Mouse (Mus musculus): ENCODE results near the gene Gpc1. TPM values are rescaled to one million over a fixed set of nuclear protein-coding genes. Genes with fewer than 3 reads are reported as not detected.
A peak's percentile ranks its signal among the peaks of the same experiment; 100 is the strongest.

Gene Gpc1
- total RNA-seq, 2 experiments from 2014 or later: 73.9 to 88.5 TPM

DNA sequence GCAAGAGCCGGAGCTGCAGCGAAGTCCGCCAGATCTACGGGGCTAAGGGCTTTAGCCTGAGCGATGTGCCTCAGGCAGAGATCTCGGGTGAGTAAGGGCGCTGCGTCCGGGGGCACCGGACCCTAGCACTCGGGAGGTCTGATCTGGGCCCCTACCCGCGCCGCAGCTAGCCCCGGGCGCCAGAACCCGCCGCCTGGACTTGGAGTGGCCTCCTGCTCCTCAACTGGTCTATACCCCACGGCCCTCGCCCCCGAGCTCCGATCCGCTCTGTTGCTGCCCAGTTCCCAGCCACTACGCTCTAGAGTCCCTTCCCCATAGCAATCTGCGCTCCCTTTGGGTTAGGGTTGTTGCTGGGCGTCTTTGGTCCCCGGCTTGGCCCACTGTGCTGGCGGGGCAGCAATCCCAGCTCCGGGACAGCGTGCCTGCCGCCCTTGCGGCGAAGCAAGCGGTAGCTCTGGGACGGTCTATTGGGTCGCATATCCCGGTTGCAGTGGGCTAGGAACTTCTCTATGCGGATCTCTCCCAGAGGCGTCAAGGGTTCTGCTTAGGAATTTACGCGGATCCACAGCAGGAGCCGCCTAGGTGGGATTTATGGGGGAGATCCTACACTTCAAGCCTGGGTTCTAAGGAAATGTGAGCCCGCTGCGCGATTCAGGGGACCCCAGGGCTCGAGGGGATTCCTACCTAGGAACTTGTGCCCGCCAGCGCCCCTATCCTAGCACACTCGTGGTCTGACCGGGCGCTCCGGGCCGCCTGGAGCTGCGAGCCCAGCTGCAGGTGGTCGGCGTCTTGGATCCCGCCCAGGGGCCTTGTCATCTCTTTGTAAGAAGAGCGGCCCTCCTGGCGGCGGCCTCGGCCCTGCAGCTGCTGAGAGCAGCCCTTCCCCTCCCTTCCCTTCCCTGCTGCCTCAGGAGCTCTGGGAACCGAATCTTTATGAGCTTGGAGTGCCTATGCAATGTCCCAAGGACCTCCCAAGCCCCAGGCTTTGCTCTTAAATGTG lies 866 bp downstream of the Gpc1 start:
- intact Hi-C loops (cut with DNase I): loop anchor here (5.0 to 10.0 kb wide), 2 partner anchors 218 to 310 kb away; partner anchors contain the start of gene Olfr12
- DNase-seq (ENCODE audit: low spot score in 2 of 2): peak; percentile 60 to 73

DNA sequence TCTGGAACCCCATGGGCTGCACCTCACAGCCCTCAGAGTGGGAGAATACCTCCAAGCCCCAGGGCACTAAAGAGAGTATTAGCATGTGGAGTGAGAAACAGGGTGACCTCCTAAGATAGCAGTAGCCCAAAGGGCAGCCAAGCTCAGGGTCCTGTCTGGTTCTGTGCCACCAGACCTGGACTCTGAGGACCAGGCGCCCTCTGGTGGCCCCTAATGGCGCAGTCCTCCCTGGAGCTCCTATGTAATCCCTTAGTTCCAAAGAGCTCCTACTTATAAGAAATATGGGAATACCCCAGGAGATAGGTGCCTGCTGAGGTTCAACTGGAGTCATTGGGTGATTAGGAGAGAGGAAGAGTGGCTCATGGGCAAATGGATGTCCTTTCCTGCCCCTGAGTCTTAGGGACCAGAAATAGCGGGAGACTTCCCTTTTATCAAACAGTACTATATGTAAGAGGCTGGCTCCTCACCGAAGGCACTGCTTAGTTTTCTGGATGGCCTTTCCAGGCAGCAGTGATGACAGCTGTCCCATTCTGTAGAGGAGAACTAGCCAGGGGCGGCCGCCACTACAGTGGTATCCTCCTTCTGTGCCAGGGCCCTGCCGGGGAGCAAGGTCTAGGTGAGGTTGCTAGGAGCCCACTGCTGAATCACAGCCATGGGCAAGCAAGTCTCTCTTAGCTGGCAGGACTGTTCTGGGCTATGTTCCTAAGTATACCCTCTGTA lies 2.7 kb downstream of the Gpc1 start:
- DNase-seq (ENCODE audit: low spot score in 2 of 2): peak; percentile 87 to 89
- intact Hi-C loops (cut with DNase I): loop anchor here (1.0 to 10.0 kb wide), 4 partner anchors 137 to 312 kb away; partner anchors contain the start of gene Olfr12

DNA sequence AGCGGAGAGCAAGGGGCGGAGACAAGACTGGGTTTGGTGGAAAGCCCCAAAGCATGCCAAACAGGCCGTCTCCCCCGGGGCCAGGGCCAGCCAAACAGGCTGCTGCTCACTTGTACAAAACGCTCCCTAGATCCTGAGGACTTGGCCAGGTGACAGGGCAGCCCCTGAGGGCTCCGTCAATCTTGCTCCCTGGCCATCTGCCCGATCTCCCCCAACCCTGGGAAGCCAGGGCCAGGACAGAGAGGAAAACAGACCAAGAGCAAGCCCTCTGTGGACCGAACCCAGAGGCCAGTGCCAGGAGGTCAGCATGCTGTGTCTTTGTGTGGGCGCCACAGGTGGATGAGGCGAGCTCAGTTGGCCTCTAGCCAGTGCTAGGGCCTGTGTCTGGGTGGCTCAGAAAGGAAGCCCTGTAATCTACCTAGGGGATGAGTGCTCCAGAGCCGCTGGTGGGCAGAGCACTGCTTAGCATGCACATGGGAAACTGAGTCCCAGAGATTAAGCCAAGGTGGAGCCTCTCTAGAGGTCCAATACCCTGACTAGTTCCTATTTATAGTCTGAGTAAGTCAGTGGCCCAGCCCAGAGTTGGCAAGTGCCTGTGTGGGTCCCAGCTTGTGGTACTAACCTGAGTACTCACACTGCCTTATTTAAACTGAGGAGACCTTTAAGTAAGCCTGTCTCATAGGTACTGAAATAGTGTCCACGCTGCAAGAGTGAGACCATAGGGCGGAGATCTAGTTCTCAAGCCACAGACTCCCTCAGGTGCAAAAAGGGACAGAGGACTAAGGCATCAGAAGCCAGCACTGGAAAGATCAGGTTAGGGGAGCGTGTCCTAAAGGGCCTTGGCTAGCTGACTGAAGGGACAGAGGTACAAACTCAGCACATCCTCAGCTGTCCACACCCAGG lies 6.7 kb downstream of the Gpc1 start:
- DNase-seq (ENCODE audit: low spot score in 2 of 2): no peak
- intact Hi-C loops (cut with DNase I): loop anchor here (2.0 to 10.0 kb wide), 2 partner anchors 59 to 223 kb away; partner anchors contain the start of gene Olfr12

DNA sequence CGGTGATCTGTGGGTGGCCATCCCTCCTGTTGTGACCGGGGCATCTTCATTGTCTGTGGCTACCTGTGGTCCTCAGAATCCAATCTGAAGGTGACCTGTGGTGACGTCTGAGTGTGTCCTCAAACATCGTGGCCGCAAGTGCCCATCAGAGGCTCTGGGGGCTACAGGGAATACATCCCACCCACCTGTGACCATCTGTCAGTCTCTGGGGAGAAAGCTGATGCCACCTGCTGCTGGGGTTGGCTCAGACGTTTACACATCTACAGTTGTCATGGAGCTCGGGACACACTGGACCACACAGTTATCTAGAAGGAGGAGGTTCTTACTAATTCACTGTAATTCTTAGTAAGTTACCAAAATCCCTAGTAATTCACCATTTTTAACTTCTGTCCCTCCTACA lies 7.8 kb downstream of the Gpc1 start:
- intact Hi-C loops (cut with DNase I): loop anchor here (2.0 to 10.0 kb wide), 2 partner anchors 58 to 224 kb away; partner anchors contain the start of gene Olfr12
- DNase-seq (ENCODE audit: low spot score in 2 of 2): no peak

- intact Hi-C loops (cut with DNase I): no loop called here
- DNase-seq (ENCODE audit: low spot score in 2 of 2): no peak
These were observed 8.9 kb downstream of the Gpc1 start for GRCm38 (mm10) chr1:92840231-92840890.

DNA sequence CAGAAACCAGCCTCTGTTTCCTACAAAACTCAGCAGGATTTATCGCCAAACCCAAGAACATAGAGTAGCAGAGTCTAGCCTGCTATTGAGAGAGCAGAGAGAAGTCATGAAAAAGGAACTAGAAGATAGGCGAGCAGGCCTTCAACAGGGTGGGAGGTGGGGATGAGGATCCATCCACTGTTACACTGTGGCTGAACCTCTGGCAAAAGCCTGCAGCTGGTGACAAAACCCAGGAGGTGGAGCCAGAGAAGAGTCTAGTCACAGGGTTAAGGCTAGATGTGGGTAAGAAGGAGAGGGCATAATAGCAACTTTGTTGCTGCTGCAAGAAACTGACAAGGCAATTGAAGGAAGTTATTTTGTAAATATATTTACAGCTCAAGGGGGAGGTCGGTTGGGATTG lies 10.0 kb downstream of the Gpc1 start:
- intact Hi-C loops (cut with DNase I): no loop called here

GRCm38 (mm10) chr1:92845889-92846288 lies 14.4 kb downstream of the Gpc1 start:
- DNase-seq (ENCODE audit: low spot score in 2 of 2): no peak
- intact Hi-C loops (cut with DNase I): no loop called here

More for the DNA sequence above, 10.0 kb downstream of the Gpc1 start:
- no peak for DNase-seq (ENCODE audit: low spot score in 2 of 2)

DNA sequence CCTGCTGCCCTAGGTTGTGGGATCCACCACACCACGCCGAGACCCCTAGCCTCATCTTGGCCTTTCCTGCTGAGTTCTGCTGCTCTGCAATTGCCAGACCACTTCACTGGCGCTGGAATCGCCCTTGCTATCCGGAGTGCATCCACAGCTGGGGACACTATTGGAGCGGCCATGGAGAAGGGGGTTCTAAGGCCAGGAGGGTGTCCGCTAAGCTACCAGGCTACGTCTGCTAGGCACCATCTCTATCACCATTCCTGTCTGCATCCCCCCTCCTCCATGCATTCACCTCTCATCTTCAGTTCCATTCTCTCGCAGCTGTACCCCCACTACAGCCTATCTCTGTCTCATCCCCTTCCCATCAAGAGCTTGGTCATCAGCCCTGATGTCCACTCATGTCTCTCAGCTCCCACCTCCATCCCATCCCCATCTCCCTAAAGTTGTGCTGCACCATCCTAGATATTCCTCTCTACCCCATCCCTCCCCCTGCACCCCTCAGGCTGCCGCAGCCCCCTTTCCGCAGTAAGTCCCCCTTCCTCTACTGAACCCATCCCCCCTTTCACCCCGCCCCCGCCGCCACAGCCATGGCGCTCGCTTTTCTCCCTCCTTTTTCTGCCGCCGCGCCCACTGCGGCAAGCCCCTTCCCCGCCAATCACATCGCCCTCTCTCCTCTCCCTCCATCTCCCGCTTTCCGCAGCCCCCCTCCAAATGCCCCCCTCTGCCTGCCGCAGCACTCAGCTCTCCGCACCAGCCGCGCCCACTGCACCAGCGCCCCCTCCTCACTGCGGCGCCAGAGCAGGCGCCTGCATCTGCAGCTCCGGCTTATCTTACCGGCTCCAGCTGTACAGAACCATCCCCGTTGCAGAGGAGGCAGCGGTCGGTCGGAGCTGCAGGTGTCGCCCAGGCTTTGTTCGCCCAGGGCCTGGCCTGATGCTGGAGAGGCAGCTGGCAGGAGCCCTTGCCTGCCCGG lies 16.7 kb downstream of the Gpc1 start:
- DNase-seq (ENCODE audit: low spot score in 2 of 2): peak; percentile 59 to 60
- intact Hi-C loops (cut with DNase I): no loop called here

DNA sequence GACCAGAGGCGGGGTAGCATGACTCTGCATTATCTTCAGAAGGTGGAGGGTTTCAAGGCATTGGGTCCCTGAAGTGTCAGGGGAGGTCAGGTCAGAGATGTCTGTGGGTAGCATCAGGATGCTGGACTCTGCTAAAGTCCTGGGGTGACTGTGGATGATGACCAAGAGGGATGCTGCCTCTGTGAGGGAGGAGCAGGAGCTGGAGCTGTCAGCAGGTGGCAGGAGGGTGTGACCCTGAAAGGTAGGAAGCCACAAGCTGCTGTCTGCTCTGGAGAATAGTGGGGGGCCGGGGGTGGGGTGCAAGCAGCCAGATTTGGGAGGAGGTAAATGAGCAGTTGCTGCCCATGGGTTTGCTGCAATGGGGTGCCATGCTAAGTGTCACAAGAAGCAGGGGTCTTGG lies 18.0 kb downstream of the Gpc1 start:
- intact Hi-C loops (cut with DNase I): no loop called here
- no peak for DNase-seq (ENCODE audit: low spot score in 2 of 2)

DNA sequence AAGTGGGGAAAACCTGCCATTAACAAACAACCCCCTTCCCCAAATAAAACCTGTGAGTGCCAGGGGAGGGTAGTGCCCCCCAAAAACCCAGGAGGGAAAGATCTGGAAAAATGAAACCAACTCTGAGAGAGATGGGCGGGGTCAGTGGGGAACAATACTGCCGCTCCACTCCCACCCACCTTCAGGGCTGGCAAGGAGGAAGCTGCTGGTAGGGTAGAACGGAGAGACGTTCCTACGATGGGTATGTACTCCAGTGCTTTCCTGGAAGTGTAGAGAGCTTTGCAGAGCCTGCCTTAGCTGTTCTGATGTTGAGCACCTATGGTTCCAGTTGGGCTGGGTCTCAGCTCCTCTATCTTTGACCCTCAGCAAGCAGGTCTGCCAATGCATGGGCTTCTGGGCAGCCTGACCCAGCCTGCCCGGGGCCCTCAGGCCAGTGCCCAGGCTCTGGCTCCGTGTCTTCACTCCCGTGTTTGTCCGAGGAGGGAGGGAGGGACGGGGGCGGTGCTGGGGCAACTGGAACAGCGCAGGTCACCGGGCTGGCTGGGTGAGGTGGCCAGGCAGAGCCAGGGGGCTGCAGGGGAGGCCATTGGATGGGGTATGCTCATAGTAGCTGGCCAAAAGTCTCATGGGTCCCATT lies 18.6 kb downstream of the Gpc1 start:
- intact Hi-C loops (cut with DNase I): no loop called here
- no peak for DNase-seq (ENCODE audit: low spot score in 2 of 2)

- intact Hi-C loops (cut with DNase I): no loop called here
These were observed 21.0 kb downstream of the Gpc1 start for GRCm38 (mm10) chr1:92852450-92852849.

DNA sequence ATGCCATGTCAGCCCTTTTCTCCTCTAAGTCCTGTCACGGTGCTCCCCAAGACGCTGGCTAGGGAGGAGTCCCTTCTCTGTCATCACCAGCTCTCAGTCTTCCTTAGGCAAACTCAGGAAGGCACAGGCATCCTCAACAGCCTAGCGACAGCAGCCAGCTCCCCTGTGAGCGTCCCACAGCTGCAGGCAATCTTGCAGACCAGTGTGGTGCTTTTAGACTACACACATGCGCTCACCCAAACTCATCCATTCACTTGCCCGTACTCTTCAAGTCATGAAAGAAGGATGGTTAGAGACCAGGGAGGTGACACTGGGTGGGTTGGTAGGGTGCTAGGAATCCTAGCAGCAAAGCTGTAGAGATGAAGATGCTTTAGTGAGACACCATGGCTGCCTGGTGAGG lies 30.1 kb downstream of the Gpc1 start:
- DNase-seq (ENCODE audit: low spot score in 2 of 2): no peak
- intact Hi-C loops (cut with DNase I): no loop called here

More at GRCm38 (mm10) chr1:92852450-92852849, 21.0 kb downstream of the Gpc1 start:
- DNase-seq (ENCODE audit: low spot score in 2 of 2): no peak

DNA sequence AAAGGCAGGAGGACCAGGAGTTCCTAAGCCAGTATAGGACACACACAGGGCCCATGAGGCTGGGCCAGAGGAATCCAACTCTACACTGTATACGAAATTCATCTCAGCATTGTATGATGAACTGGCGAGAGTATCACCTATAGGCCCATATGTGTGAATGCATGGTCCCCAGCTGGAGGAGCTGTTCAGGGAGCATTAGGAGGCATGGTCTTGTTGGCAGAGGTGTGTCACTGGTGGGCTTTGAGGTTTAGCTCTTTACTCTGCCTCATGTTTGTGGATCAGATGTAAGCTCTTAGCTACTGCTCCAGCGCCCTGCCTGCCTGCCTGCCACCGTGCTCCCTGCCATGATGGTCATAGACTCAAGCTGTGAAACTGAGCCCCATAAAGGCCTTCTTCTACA lies 31.8 kb downstream of the Gpc1 start:
- DNase-seq (ENCODE audit: low spot score in 2 of 2): no peak
- intact Hi-C loops (cut with DNase I): no loop called here

DNA sequence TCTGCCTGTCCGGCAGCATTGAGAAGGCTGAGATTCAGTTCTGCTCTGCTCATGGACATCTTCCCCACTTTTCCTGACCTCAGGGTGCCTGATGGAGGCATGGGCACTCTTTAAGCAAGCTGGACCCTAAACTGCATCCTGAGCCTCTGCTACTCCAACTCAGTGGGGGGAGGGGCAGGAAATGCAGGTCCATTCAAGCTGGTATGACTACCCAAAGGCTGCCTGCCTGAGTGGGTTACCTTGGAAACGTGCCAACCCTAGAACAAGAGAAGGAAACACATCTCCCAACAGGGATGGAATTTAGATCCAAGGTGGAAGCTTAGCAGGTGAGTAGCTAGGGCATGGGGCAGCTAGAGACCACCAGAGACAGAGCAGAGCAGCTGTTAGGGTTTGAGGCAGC lies 34.7 kb downstream of the Gpc1 start:
- DNase-seq (ENCODE audit: low spot score in 2 of 2): peak in 1 of 2 experiments; percentile 58
- intact Hi-C loops (cut with DNase I): no loop called here

- DNase-seq (ENCODE audit: low spot score in 2 of 2): no peak
- intact Hi-C loops (cut with DNase I): no loop called here
These were observed 38.5 kb downstream of the Gpc1 start for GRCm38 (mm10) chr1:92869985-92870384.

GRCm38 (mm10) chr1:92872666-92873065 lies 41.2 kb downstream of the Gpc1 start:
- intact Hi-C loops (cut with DNase I): no loop called here
- no peak for DNase-seq (ENCODE audit: low spot score in 2 of 2)

GRCm38 (mm10) chr1:92874011-92874410 lies 42.6 kb downstream of the Gpc1 start:
- intact Hi-C loops (cut with DNase I): no loop called here
- no peak for DNase-seq (ENCODE audit: low spot score in 2 of 2)

All from left cerebral cortex, postnatal 14 days (tissue).